8 mouse cellular contexts compared by ENCODE assay signal in genomic region chr7:127842001-127842718, GRCm38 (mm10). TPM values are rescaled to one million over a fixed set of nuclear protein-coding genes. Genes with fewer than 3 reads are reported as not detected.
DNase-seq lines count a peak whose midpoint lies in the region; ATAC-seq and TF ChIP-seq lines count a peak whose summit lies in the region.

No protein-coding gene starts in this region.

- H3K36me3 ChIP-seq in heart, embryonic 10.5 days = peaks cover 38% of the 10 kb centered on the region
- peaks cover 23% of the 10 kb centered on the region; the same call in 1 of the 2 replicates for H3K36me3 ChIP-seq in kidney, embryonic 14.5 days (ENCODE audit: control insufficient read depth, insufficient read depth, low read length)
- peaks cover 2% of the 10 kb centered on the region; the same call in 1 of the 2 replicates for H3K36me3 ChIP-seq in liver, adult 2 months (ENCODE audit: control insufficient read depth, insufficient read depth, low read length)

- H3K27me3 ChIP-seq in heart, embryonic 10.5 days (ENCODE audit: insufficient read depth, poor library complexity, severe bottlenecking) = no peaks in the 10 kb centered on the region
- H3K27me3 ChIP-seq in kidney, embryonic 14.5 days (ENCODE audit: control insufficient read depth, insufficient read depth, low read length) = no peaks in the 10 kb centered on the region
- H3K27me3 ChIP-seq in liver, adult 2 months (ENCODE audit: control insufficient read depth, insufficient read depth, low read length) = no peaks in the 10 kb centered on the region

- peak; percentile 89 for ATAC-seq in erythroblast, adult 5-6 weeks (replicated peaks; ENCODE audit: low FRiP score, poor library complexity, severe bottlenecking)
- ATAC-seq in kidney, embryonic 14.5 days (ENCODE audit: low FRiP score, low TSS enrichment) = peak; percentile 69
- ATAC-seq in monocyte, adult 5-6 weeks (replicated peaks; ENCODE audit: insufficient number of reproducible peaks, low FRiP score, low TSS enrichment, poor library complexity, severe bottlenecking) = peak; percentile 83

- H3K4me2 ChIP-seq in kidney, embryonic 14.5 days (replicated peaks; ENCODE audit: low read depth, low read length) = peak overlapping the region; percentile 90

- no peaks in the 10 kb centered on the region for H3K9me3 ChIP-seq in heart, embryonic 10.5 days
- H3K9me3 ChIP-seq in kidney, embryonic 14.5 days (ENCODE audit: control insufficient read depth, low read length) = no peaks in the 10 kb centered on the region

- WGBS in heart, embryonic 10.5 days = under 1% methylated on average over 40 of the region's 40 CpGs
- under 1% methylated on average over 40 of the region's 40 CpGs for WGBS in kidney, embryonic 14.5 days
- WGBS in liver, adult 2 months = 1% methylated on average over 40 of the region's 40 CpGs

- H3K9ac ChIP-seq in kidney, embryonic 14.5 days (ENCODE audit: low read depth, low read length) = peak overlapping the region; percentile 68
- H3K9ac ChIP-seq in liver, adult 2 months (ENCODE audit: low read depth, low read length) = peak overlapping the region; percentile 90

- H3K27ac ChIP-seq in heart, embryonic 10.5 days = peak overlapping the region; percentile 93
- H3K27ac ChIP-seq in kidney, embryonic 14.5 days (ENCODE audit: low read depth, low read length) = peak overlapping the region; percentile 82; the same call in 1 of the 2 replicates
- peak overlapping the region; percentile 95 for H3K27ac ChIP-seq in liver, adult 2 months (replicated peaks; ENCODE audit: insufficient read depth, low read depth, low read length)

- no peaks in the 10 kb centered on the region for H3K79me2 ChIP-seq in liver, adult 2 months (ENCODE audit: control insufficient read depth, insufficient read depth, low read length)

- TF ChIP-seq POLR2A in brain, embryonic 14.5 days (IDR thresholded peaks at IDR 0.05; ENCODE audit: borderline replicate concordance, extremely low read depth, insufficient read depth, insufficient read length, poor library complexity, severe bottlenecking) = no peak
- TF ChIP-seq POLR2A in liver, adult 2 months (IDR thresholded peaks at IDR 0.05; ENCODE audit: extremely low read depth, insufficient read depth, low read length) = peak; percentile 82; the same call in 1 of the 2 replicates

- peaks cover 14% of the 10 kb centered on the region for H3K4me1 ChIP-seq in heart, embryonic 10.5 days
- H3K4me1 ChIP-seq in kidney, embryonic 14.5 days (ENCODE audit: control insufficient read depth, insufficient read depth, low read length) = peaks cover 5% of the 10 kb centered on the region; the same call in 1 of the 2 replicates
- peaks cover 6% of the 10 kb centered on the region; the same call in 1 of the 2 replicates for H3K4me1 ChIP-seq in liver, adult 2 months (ENCODE audit: control insufficient read depth, insufficient read depth, low read length)

- peak; percentile 87 for DNase-seq in CD4-positive helper T cell, adult 2 months (ENCODE audit: low read depth, low spot score)
- DNase-seq in brain, embryonic 14.5 days (ENCODE audit: low read depth) = peak; percentile 83
- DNase-seq in heart, embryonic 10.5 days (ENCODE audit: low spot score) = peak; percentile 94
- DNase-seq in liver, adult 2 months (ENCODE audit: extremely low read depth, low read depth, low spot score) = peak; percentile 93
- peak; percentile 82 to 86 for DNase-seq in spleen, postnatal 36 days (ENCODE audit: low spot score in 2 of 2)

- peak overlapping the region; percentile 81 for H3K4me3 ChIP-seq in heart, embryonic 10.5 days
- peak overlapping the region; percentile 87 for H3K4me3 ChIP-seq in kidney, embryonic 14.5 days (ENCODE audit: low read length)
- H3K4me3 ChIP-seq in liver, adult 2 months (ENCODE audit: insufficient read depth, low read depth, low read length) = peak overlapping the region; percentile 77

- no peak for TF ChIP-seq CTCF in brain, embryonic 14.5 days (IDR thresholded peaks at IDR 0.05; ENCODE audit: borderline replicate concordance, extremely low read depth, insufficient read depth, insufficient read length)
- no peak for TF ChIP-seq CTCF in liver, adult 2 months (IDR thresholded peaks at IDR 0.05; ENCODE audit: low read depth, low read length)

RNA-seq across cellular contexts. Expression of gene Stx1b, which starts 17.8 kb away (rescaled TPM):
- polyA plus RNA-seq in brain, embryonic 14.5 days (2012; rRNA removed) = 79.9 and 128 TPM in 2 replicates
- not detected in 2 replicates for total RNA-seq in erythroblast, adult 5-6 weeks (2015; ENCODE audit: low replicate concordance)
- total RNA-seq in erythroblast, adult 5-6 weeks (2017; ENCODE audit: low replicate concordance) = not detected in 2 replicates
- polyA plus RNA-seq in heart, embryonic 10.5 days (2016; fragmentation: Nextera tagmentation; extraction: Ambion mirVana) = 1.1 and 3.2 TPM in 2 replicates
- 2.6 and 4.4 TPM in 2 replicates for polyA plus RNA-seq in kidney, embryonic 14.5 days (2014; fragmentation: Nextera tagmentation; extraction: Ambion mirVana)
- 0.55 and 0.87 TPM in 2 replicates for total RNA-seq in liver, adult 2 months (2014; rRNA removed)
- polyA plus RNA-seq in liver, adult 2 months (2012; rRNA removed) = 7.9 TPM in 2 replicates
- 0.11 TPM in 1 of 3 replicates, not detected in the others for total RNA-seq in monocyte, adult 5-6 weeks (2017)

RNA-seq across cellular contexts. Expression of gene Stx4a, which starts 18.1 kb away (rescaled TPM):
- polyA plus RNA-seq in brain, embryonic 14.5 days (2012; rRNA removed) = 35.3 and 36.0 TPM in 2 replicates
- 9.8 and 24.9 TPM in 2 replicates for total RNA-seq in erythroblast, adult 5-6 weeks (2015; ENCODE audit: low replicate concordance)
- 17.0 and 17.9 TPM in 2 replicates for total RNA-seq in erythroblast, adult 5-6 weeks (2017; ENCODE audit: low replicate concordance)
- 32.4 and 36.3 TPM in 2 replicates for polyA plus RNA-seq in heart, embryonic 10.5 days (2016; fragmentation: Nextera tagmentation; extraction: Ambion mirVana)
- polyA plus RNA-seq in kidney, embryonic 14.5 days (2014; fragmentation: Nextera tagmentation; extraction: Ambion mirVana) = 22.1 and 34.3 TPM in 2 replicates
- total RNA-seq in liver, adult 2 months (2014; rRNA removed) = 16.7 and 18.5 TPM in 2 replicates
- polyA plus RNA-seq in liver, adult 2 months (2012; rRNA removed) = 34.7 and 38.3 TPM in 2 replicates
- 98.1 to 120 TPM (median 102 TPM) in 3 replicates for total RNA-seq in monocyte, adult 5-6 weeks (2017)

RNA-seq across cellular contexts. Expression of gene Zfp646, which starts 33.9 kb away (rescaled TPM):
- 22.3 and 28.1 TPM in 2 replicates for polyA plus RNA-seq in brain, embryonic 14.5 days (2012; rRNA removed)
- 6.7 and 11.1 TPM in 2 replicates for total RNA-seq in erythroblast, adult 5-6 weeks (2015; ENCODE audit: low replicate concordance)
- total RNA-seq in erythroblast, adult 5-6 weeks (2017; ENCODE audit: low replicate concordance) = 14.4 and 15.4 TPM in 2 replicates
- 10.6 and 11.7 TPM in 2 replicates for polyA plus RNA-seq in heart, embryonic 10.5 days (2016; fragmentation: Nextera tagmentation; extraction: Ambion mirVana)
- 13.7 and 20.2 TPM in 2 replicates for polyA plus RNA-seq in kidney, embryonic 14.5 days (2014; fragmentation: Nextera tagmentation; extraction: Ambion mirVana)
- 8.8 and 11.5 TPM in 2 replicates for total RNA-seq in liver, adult 2 months (2014; rRNA removed)
- polyA plus RNA-seq in liver, adult 2 months (2012; rRNA removed) = 6.0 and 7.4 TPM in 2 replicates
- total RNA-seq in monocyte, adult 5-6 weeks (2017) = 49.9 to 74.6 TPM (median 50.8 TPM) in 3 replicates

RNA-seq across cellular contexts. Expression of gene Zfp668, which starts 34.5 kb away (rescaled TPM):
- 21.7 and 31.7 TPM in 2 replicates for polyA plus RNA-seq in brain, embryonic 14.5 days (2012; rRNA removed)
- total RNA-seq in erythroblast, adult 5-6 weeks (2015; ENCODE audit: low replicate concordance) = 1.5 and 6.1 TPM in 2 replicates
- total RNA-seq in erythroblast, adult 5-6 weeks (2017; ENCODE audit: low replicate concordance) = 2.3 and 7.4 TPM in 2 replicates
- polyA plus RNA-seq in heart, embryonic 10.5 days (2016; fragmentation: Nextera tagmentation; extraction: Ambion mirVana) = 15.7 and 21.7 TPM in 2 replicates
- 18.6 and 21.9 TPM in 2 replicates for polyA plus RNA-seq in kidney, embryonic 14.5 days (2014; fragmentation: Nextera tagmentation; extraction: Ambion mirVana)
- 0.65 and 0.94 TPM in 2 replicates for total RNA-seq in liver, adult 2 months (2014; rRNA removed)
- polyA plus RNA-seq in liver, adult 2 months (2012; rRNA removed) = 2.1 and 2.2 TPM in 2 replicates
- 1.6 to 7.1 TPM (median 6.4 TPM) in 3 replicates for total RNA-seq in monocyte, adult 5-6 weeks (2017)

RNA-seq across cellular contexts. Expression of gene Hsd3b7, which starts 41.8 kb away (rescaled TPM):
- 13.8 and 14.2 TPM in 2 replicates for polyA plus RNA-seq in brain, embryonic 14.5 days (2012; rRNA removed)
- 2.7 and 9.2 TPM in 2 replicates for total RNA-seq in erythroblast, adult 5-6 weeks (2015; ENCODE audit: low replicate concordance)
- 3.8 and 4.3 TPM in 2 replicates for total RNA-seq in erythroblast, adult 5-6 weeks (2017; ENCODE audit: low replicate concordance)
- polyA plus RNA-seq in heart, embryonic 10.5 days (2016; fragmentation: Nextera tagmentation; extraction: Ambion mirVana) = 14.9 and 17.1 TPM in 2 replicates
- polyA plus RNA-seq in kidney, embryonic 14.5 days (2014; fragmentation: Nextera tagmentation; extraction: Ambion mirVana) = 18.0 and 18.7 TPM in 2 replicates
- 458 and 477 TPM in 2 replicates for total RNA-seq in liver, adult 2 months (2014; rRNA removed)
- polyA plus RNA-seq in liver, adult 2 months (2012; rRNA removed) = 1,150 and 1,162 TPM in 2 replicates
- total RNA-seq in monocyte, adult 5-6 weeks (2017) = 8.6 to 11.1 TPM (median 9.4 TPM) in 3 replicates

Comparison
In these comparisons a context has a peak if more than half of its experiments do, and no peak if none do; other contexts are left out.
1. Peak in every context shown above with its lines: DNase-seq, ATAC-seq, H3K4me3 ChIP-seq and H3K27ac ChIP-seq.